Mouse (Mus musculus): ENCODE measurements around the gene Prr5l. TPM values are rescaled to one million over a fixed set of nuclear protein-coding genes. Genes with fewer than 3 reads are reported as not detected.

Prr5l gene
- polyA plus RNA-seq, 1 experiment from 2014 or later, result 14.2 TPM

DNA sequence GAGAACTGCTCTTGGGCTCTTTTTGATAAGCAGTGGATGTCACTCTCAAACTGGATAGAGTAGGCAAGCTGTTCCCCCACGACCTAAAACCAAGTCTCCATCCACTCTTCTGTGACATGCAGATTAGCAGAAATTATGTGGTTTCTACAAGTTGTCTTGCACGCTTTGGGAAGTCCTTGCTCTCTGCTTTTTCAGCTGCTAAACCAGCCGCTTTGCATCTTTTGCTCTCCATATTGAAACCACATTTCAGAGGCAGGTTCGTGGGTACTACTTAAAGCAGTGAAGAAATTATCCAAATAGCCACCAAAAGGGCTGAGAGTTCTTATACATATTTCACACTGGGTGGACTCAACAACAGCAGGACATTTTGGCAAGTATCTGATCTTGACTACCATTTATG is 53.8 kb downstream of the Prr5l start:
- Histone ChIP-seq H3K4me1 (ENCODE audit: control insufficient read depth, insufficient read depth, low read length) (peaks cover 13% of the 10 kb centered on the region), H3K4me3 (ENCODE audit: low read depth, low read length) (no peak overlapping the region), H3K4me2 (ENCODE audit: low read depth, low read length) (no peak overlapping the region), H3K9me3 (ENCODE audit: control insufficient read depth, low read length) (no peaks in the 10 kb centered on the region), H3K27me3 (replicated peaks; ENCODE audit: control insufficient read depth, insufficient read depth, low read length) (no peaks in the 10 kb centered on the region), H3K36me3 (ENCODE audit: control insufficient read depth, insufficient read depth, low read length) (no peaks in the 10 kb centered on the region), H3K9ac (ENCODE audit: low read depth, low read length) (no peak overlapping the region), H3K27ac (replicated peaks; ENCODE audit: low read depth, low read length) (no peak overlapping the region)
- DNase-seq (ENCODE audit: low spot score) (no peak), ATAC-seq (ENCODE audit: low read depth) (no peak)
- WGBS, result 56% methylated on average over 4 of the region's 4 CpGs

DNA sequence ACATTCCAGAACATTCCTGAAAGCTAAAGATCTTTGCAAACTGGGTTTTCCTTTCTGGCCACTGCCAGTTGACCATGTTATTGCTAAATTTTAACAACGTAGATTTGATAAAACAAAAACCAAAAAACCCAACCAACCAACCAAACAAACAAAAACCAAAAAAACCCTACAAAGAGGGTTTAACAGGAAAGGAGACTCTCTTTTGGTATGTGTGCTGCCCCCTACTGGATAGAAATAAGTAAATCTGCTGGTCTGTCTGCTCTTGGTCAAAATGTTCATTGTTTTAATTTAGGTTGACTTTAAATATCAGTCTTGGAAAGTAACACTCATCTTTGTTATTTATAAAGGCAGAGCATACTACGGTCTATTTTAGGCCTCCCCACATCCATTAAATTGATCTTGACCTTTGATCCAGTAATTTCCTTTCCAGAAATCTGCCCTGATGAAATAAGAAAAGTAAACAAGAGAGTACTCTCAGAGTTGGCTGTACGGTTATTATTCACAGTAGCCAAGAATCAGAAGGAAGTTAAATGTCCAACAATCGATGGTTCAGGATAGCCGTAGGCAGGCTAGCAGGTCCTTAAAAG is 54.7 kb downstream of the Prr5l start:
- H3K27ac ChIP-seq (replicated peaks; ENCODE audit: low read depth, low read length), result no peak overlapping the region

DNA sequence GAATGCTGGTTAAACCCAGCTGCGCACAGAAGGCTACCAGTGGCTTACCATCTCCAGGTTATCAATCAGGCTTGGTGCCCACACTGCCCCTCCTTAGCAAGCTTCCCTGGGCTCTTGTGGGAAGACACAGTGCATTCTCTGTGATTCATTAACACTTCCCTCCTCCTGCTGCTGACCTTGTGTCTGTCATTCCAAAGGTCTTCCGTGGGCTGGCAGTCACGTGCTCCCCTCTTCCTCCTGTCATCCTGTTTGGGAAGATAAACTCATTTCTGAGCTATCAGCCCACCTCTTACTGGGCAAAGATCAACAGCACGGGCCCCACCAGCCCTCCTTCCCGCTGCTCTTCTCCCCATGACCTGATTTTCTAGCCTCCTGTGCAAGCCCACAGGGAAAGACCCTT is 55.2 kb downstream of the Prr5l start:
- Histone ChIP-seq H3K4me1 (ENCODE audit: control insufficient read depth, insufficient read depth, low read length) (peaks cover 15% of the 10 kb centered on the region), H3K9ac (ENCODE audit: low read depth, low read length) (no peak overlapping the region), H3K4me2 (ENCODE audit: low read depth, low read length) (no peak overlapping the region), H3K9me3 (ENCODE audit: control insufficient read depth, low read length) (no peaks in the 10 kb centered on the region), H3K27ac (replicated peaks; ENCODE audit: low read depth, low read length) (no peak overlapping the region), H3K36me3 (ENCODE audit: control insufficient read depth, insufficient read depth, low read length) (no peaks in the 10 kb centered on the region), H3K4me3 (ENCODE audit: low read depth, low read length) (no peak overlapping the region), H3K27me3 (replicated peaks; ENCODE audit: control insufficient read depth, insufficient read depth, low read length) (no peaks in the 10 kb centered on the region)
- ATAC-seq (ENCODE audit: low read depth) (no peak), DNase-seq (ENCODE audit: low spot score) (no peak)
- 31% methylated on average over 5 of the region's 5 CpGs for WGBS

More for the DNA sequence above, 54.7 kb downstream of the Prr5l start:
- no peaks in the 10 kb centered on the region for H3K27me3 ChIP-seq (replicated peaks; ENCODE audit: control insufficient read depth, insufficient read depth, low read length)
- peaks cover 13% of the 10 kb centered on the region for H3K4me1 ChIP-seq (ENCODE audit: control insufficient read depth, insufficient read depth, low read length)
- H3K9me3 ChIP-seq (ENCODE audit: control insufficient read depth, low read length), result no peaks in the 10 kb centered on the region
- H3K4me2 ChIP-seq (ENCODE audit: low read depth, low read length), result no peak overlapping the region
- WGBS, result 53% methylated on average over 5 of the region's 5 CpGs
- H3K9ac ChIP-seq (ENCODE audit: low read depth, low read length), result no peak overlapping the region
- no peaks in the 10 kb centered on the region for H3K36me3 ChIP-seq (ENCODE audit: control insufficient read depth, insufficient read depth, low read length)
- H3K4me3 ChIP-seq (ENCODE audit: low read depth, low read length), result no peak overlapping the region
- ATAC-seq (ENCODE audit: low read depth), result no peak
- DNase-seq (ENCODE audit: low spot score), result peak; percentile 50

DNA sequence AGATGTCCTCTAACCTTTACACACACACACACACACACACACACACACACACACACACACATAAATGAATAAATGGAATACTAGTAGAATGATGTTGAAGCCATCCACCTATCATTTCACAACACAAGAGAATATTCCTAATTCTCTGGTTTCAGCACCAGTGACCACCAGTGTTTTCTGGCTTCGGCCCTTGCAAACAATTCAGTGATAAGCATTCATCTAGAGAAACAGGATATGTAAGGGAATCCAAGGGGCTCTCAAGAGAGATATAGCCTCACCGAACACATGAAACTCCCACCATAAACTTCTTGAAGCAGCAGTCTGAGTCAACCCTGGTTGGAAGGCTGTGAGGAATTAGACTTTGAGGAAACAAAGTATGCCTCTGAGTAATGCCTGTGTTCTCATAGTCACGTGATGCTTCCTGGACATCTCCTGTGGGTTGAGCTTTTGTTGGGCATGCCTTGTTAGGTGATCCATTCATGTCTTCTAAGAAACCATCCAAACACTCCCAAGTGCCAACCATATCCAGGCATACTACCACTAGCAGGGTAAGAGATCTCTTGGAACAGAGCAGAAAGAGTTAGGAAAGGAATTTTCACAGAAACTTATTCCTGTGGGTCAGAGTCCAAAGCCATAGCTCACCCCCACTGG is 55.8 kb downstream of the Prr5l start:
- ATAC-seq (ENCODE audit: low read depth) (no peak), DNase-seq (ENCODE audit: low spot score) (no peak)
- no peak overlapping the region for H3K27ac ChIP-seq (replicated peaks; ENCODE audit: low read depth, low read length)
- peaks cover 18% of the 10 kb centered on the region for H3K4me1 ChIP-seq (ENCODE audit: control insufficient read depth, insufficient read depth, low read length)
- no peak overlapping the region for H3K4me2 ChIP-seq (ENCODE audit: low read depth, low read length)
- H3K36me3 ChIP-seq (ENCODE audit: control insufficient read depth, insufficient read depth, low read length), result no peaks in the 10 kb centered on the region
- no peaks in the 10 kb centered on the region for H3K9me3 ChIP-seq (ENCODE audit: control insufficient read depth, low read length)
- no peak overlapping the region for H3K4me3 ChIP-seq (ENCODE audit: low read depth, low read length)
- WGBS, result 70% methylated on average over 3 of the region's 3 CpGs
- no peak overlapping the region for H3K9ac ChIP-seq (ENCODE audit: low read depth, low read length)
- H3K27me3 ChIP-seq (replicated peaks; ENCODE audit: control insufficient read depth, insufficient read depth, low read length), result no peaks in the 10 kb centered on the region

DNA sequence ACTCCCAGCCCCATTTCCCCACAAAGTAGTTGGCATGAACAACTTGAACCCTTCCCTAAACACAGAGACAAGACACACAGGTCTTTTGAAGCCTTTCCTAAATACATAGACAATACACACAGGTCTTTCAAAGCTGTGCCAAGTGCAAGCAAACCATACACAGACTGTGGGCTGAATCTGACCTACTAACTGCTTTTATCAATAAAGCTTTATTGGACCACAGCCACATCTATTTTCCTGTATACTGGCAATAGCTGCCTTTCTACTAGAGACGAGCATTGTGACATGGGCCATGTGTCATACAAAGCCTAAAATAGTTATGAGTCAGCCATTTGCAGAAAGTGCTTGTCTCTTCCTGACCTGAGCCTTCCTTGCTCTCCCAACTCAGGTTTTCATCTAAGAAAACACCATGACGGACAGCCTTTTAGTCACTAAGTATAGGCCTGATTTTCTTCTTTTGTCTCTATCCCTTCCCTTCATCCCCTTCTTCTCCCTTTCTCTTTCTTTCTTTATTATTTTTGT is 56.6 kb downstream of the Prr5l start:
- no peak for DNase-seq (ENCODE audit: low spot score)

DNA sequence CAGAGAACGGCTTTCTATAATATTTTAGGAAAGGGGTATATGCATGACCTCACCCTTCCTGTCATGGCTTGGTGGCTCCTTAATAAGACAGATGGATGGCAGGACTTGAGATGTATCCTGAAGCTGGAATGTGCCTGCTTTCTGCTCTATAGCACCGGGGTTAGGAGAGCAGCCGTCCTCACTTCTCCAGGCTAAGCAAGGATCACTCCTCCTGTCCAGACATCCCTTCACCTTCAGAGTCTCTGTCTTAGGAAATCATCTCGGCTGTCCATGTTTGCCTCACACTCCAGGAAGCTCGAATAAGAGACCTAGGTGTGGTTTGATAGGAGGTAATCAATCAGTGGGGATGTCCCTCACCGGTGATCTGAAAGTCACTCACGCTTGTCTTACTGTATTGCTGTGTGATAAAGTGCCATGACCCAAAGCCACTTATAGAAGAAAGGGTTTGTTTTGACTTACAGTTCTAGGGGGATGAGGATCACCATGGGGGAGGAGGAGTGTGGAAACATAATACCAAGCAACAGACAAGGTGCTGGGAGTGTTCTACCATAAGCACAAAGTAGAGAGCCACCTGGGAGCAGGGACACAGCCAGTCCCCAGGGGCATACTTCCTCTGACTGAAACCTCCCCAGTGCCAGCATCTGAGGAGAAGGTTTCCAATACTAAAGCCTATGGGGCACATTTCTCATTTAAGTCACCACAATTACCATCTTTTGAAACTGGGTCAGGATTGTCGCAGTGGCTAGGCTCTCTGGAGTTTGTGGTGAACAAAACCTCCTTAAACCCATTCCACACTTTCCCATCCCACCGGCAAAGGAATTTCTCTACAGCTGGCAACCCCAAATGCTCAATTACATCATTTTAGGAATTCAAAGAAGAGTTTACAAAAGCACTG is 57.4 kb downstream of the Prr5l start:
- ATAC-seq (ENCODE audit: low read depth) (no peak), DNase-seq (ENCODE audit: low spot score) (no peak)
- Histone ChIP-seq H3K27me3 (replicated peaks; ENCODE audit: control insufficient read depth, insufficient read depth, low read length) (no peaks in the 10 kb centered on the region), H3K27ac (replicated peaks; ENCODE audit: low read depth, low read length) (no peak overlapping the region), H3K4me3 (ENCODE audit: low read depth, low read length) (no peak overlapping the region), H3K9me3 (ENCODE audit: control insufficient read depth, low read length) (no peaks in the 10 kb centered on the region), H3K9ac (ENCODE audit: low read depth, low read length) (no peak overlapping the region), H3K4me2 (ENCODE audit: low read depth, low read length) (no peak overlapping the region), H3K4me1 (ENCODE audit: control insufficient read depth, insufficient read depth, low read length) (peaks cover 15% of the 10 kb centered on the region), H3K36me3 (ENCODE audit: control insufficient read depth, insufficient read depth, low read length) (no peaks in the 10 kb centered on the region)
- WGBS, result 78% methylated on average over 9 of the region's 9 CpGs

More for the DNA sequence above, 56.6 kb downstream of the Prr5l start:
- H3K4me1 ChIP-seq (ENCODE audit: control insufficient read depth, insufficient read depth, low read length), result peaks cover 18% of the 10 kb centered on the region
- no peaks in the 10 kb centered on the region for H3K36me3 ChIP-seq (ENCODE audit: control insufficient read depth, insufficient read depth, low read length)
- no peaks in the 10 kb centered on the region for H3K27me3 ChIP-seq (replicated peaks; ENCODE audit: control insufficient read depth, insufficient read depth, low read length)
- ATAC-seq (ENCODE audit: low read depth), result no peak
- H3K9ac ChIP-seq (ENCODE audit: low read depth, low read length), result no peak overlapping the region
- 80% methylated on average over 2 of the region's 2 CpGs for WGBS
- H3K4me3 ChIP-seq (ENCODE audit: low read depth, low read length), result no peak overlapping the region
- no peak overlapping the region for H3K4me2 ChIP-seq (ENCODE audit: low read depth, low read length)
- no peaks in the 10 kb centered on the region for H3K9me3 ChIP-seq (ENCODE audit: control insufficient read depth, low read length)
- no peak overlapping the region for H3K27ac ChIP-seq (replicated peaks; ENCODE audit: low read depth, low read length)

DNA sequence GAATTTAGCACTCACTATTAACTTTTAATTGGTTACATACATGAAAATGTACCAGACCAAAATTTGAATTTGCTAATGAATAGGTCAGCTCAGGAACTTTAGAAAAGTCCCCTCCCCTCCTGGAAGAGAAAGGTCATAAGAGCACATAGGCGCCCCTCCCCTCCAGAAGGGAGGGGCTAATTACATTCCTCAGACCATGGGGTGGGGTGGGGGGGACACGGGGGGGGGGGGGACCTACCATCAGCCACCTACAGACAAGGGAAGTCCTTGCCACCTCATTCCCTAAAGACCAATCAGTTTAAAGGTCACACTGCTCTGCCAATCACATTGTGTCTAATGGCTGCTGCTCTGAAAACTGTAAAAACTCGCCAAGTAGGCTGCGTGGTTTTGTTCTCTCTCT is 59.0 kb downstream of the Prr5l start:
- 58% methylated on average over 3 of the region's 4 CpGs for WGBS
- DNase-seq (ENCODE audit: low spot score) (no peak), ATAC-seq (ENCODE audit: low read depth) (no peak)
- H3K4me1 ChIP-seq (ENCODE audit: control insufficient read depth, insufficient read depth, low read length), result peaks cover 11% of the 10 kb centered on the region
- H3K27ac ChIP-seq (replicated peaks; ENCODE audit: low read depth, low read length), result no peak overlapping the region
- no peaks in the 10 kb centered on the region for H3K27me3 ChIP-seq (replicated peaks; ENCODE audit: control insufficient read depth, insufficient read depth, low read length)
- H3K4me2 ChIP-seq (ENCODE audit: low read depth, low read length), result no peak overlapping the region
- no peak overlapping the region for H3K4me3 ChIP-seq (ENCODE audit: low read depth, low read length)
- no peaks in the 10 kb centered on the region for H3K36me3 ChIP-seq (ENCODE audit: control insufficient read depth, insufficient read depth, low read length)
- H3K9ac ChIP-seq (ENCODE audit: low read depth, low read length), result no peak overlapping the region
- no peaks in the 10 kb centered on the region for H3K9me3 ChIP-seq (ENCODE audit: control insufficient read depth, low read length)

DNA sequence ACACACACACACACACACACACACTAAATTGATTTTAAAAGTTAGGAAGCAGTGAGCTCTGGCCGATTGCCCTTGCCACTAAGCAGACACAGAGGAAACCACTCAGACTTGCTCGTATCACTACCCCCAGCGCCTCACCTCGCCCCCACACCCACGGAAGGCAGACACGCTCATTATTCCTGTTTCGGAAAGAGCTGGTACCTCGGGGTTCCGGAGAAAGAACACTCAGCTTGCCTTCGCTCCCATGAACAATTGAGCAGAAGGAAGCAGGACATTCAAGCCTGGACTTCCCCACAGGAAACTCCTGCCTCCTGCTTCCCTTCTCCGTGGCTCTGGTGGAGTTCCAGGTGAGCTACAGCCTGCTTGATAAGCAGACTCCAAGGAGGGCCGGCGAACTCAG is 60.0 kb downstream of the Prr5l start:
- ATAC-seq (ENCODE audit: low read depth) (no peak), DNase-seq (ENCODE audit: low spot score) (peak; percentile 41)
- peaks cover 8% of the 10 kb centered on the region for H3K4me1 ChIP-seq (ENCODE audit: control insufficient read depth, insufficient read depth, low read length)
- H3K4me2 ChIP-seq (ENCODE audit: low read depth, low read length), result no peak overlapping the region
- no peak overlapping the region for H3K9ac ChIP-seq (ENCODE audit: low read depth, low read length)
- H3K27me3 ChIP-seq (replicated peaks; ENCODE audit: control insufficient read depth, insufficient read depth, low read length), result no peaks in the 10 kb centered on the region
- no peak overlapping the region for H3K4me3 ChIP-seq (ENCODE audit: low read depth, low read length)
- 61% methylated on average over 13 of the region's 13 CpGs for WGBS
- peak overlapping the region; percentile 45; the same call in 1 of the 2 replicates for H3K27ac ChIP-seq (replicated peaks; ENCODE audit: low read depth, low read length)
- no peaks in the 10 kb centered on the region for H3K9me3 ChIP-seq (ENCODE audit: control insufficient read depth, low read length)
- H3K36me3 ChIP-seq (ENCODE audit: control insufficient read depth, insufficient read depth, low read length), result no peaks in the 10 kb centered on the region

Measured in embryonic facial prominence, embryonic 14.5 days (tissue).